Mouse (Mus musculus): ENCODE data around the gene Map2k3.

The Map2k3 gene

GRCm38 (mm10) chr11:60955621-60956383 lies 24.0 kb downstream of the Map2k3 start:
- no peak for DNase-seq (ENCODE audit: low read depth)

DNA sequence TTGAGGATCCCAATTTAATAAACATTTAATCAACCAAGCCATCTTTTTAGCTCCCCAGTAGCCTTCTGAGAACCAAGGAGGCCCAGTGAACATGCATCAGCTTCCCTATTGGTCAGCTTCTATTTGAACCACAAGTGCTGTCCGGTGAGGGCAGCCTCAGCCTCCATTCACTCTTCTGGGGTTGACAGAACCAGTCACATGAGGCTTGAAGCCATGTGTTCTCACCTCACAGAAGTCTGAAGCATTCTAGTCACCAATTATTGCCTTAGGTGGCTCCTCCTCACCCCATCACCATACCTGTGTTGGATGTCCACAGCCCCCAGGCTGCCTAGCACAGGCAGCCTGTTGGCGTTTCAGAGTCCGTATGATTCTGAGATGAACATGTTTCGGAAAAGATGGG lies 27.1 kb downstream of the Map2k3 start:
- no peak for DNase-seq (ENCODE audit: low read depth)

DNA sequence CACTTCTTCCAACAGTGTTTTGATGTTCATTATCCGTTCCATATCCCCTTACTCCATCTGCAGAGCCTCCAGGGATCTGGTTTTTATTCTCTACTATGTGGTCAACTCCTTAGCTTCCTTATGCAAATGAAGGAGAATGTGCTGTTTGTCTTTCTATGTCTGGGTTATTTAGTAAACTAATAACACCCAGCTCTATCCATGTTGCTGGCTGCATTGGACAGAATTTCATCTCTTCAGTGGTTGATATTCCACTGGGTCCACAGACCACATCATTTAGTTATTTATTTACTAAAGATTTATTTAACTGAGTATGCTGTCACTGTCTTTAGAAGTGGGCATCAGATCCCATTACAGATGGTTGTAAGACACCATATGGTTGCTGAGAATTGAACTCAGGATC lies 29.3 kb downstream of the Map2k3 start:
- DNase-seq (ENCODE audit: low read depth) = no peak

- DNase-seq (ENCODE audit: low read depth) = no peak
Measured at GRCm38 (mm10) chr11:60962709-60963108, 30.9 kb downstream of the Map2k3 start.

GRCm38 (mm10) chr11:60966974-60967373 lies 35.1 kb downstream of the Map2k3 start:
- no peak for DNase-seq (ENCODE audit: low read depth)

DNA sequence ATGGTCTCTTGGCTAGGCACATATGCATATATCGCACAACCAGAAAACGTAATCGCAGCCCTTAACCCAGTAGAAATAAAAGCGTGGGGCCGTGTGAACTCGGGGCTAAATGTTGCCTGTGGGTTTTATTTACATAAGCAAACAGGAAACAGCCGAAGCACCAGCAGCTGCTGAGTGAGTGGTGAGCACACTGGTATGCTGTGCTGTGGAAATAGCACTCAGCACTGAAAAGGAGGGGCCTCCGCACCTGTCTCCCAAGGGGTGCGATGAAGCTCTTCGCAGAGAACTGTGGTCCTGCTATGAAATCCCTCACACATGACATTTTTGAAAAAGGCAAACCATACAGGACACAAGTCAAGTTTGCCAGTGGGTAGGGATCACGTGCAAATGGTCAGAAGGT lies 43.3 kb downstream of the Map2k3 start:
- no peak for DNase-seq (ENCODE audit: low read depth)

DNA sequence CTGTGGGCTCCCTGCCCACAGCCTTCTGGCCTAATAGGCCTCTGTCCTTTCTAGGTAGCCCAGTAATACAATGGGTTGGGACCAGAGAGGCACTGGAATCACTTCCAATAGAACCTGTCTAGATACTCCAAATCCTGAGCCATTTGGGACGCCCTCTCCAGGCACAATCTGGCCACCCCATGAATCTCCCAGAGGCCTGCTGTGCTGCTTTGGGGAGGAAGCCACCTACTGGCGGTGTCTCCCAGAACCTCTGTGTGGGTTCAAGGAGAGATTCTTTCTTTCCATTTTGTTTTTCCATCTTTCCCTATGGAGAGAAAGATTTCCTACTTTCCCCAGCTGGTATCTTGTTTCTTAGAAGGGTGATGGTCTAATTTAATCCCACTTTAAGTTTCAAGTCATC lies 44.4 kb downstream of the Map2k3 start:
- DNase-seq (ENCODE audit: low read depth) = no peak

- DNase-seq (ENCODE audit: low read depth) = no peak
Measured at GRCm38 (mm10) chr11:60976742-60977141, 44.9 kb downstream of the Map2k3 start.

GRCm38 (mm10) chr11:60977153-60977552 lies 45.3 kb downstream of the Map2k3 start:
- DNase-seq (ENCODE audit: low read depth) = no peak

DNA sequence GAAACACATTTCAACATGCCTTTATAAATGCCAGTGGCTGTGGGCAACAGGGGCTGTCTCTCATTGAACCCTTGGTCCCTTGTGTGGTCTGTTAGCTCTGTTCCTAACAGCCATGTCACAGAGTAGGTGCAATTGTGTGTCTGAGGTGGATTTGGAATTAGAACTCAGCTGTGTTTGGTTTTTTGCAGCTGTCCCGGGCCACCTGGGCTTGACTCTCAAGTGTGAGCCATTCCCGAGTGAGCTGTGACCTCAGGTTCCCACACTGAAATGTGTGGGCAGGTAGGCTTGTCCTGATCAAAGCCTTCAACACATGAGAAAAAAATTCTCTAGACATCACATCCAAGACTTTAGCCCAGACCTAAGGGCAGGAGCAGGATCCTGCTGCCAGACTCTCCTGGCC lies 46.8 kb downstream of the Map2k3 start:
- DNase-seq (ENCODE audit: low read depth) = no peak

- no peak for DNase-seq (ENCODE audit: low read depth)
Measured at GRCm38 (mm10) chr11:60979788-60980187, 48.0 kb downstream of the Map2k3 start.

DNA sequence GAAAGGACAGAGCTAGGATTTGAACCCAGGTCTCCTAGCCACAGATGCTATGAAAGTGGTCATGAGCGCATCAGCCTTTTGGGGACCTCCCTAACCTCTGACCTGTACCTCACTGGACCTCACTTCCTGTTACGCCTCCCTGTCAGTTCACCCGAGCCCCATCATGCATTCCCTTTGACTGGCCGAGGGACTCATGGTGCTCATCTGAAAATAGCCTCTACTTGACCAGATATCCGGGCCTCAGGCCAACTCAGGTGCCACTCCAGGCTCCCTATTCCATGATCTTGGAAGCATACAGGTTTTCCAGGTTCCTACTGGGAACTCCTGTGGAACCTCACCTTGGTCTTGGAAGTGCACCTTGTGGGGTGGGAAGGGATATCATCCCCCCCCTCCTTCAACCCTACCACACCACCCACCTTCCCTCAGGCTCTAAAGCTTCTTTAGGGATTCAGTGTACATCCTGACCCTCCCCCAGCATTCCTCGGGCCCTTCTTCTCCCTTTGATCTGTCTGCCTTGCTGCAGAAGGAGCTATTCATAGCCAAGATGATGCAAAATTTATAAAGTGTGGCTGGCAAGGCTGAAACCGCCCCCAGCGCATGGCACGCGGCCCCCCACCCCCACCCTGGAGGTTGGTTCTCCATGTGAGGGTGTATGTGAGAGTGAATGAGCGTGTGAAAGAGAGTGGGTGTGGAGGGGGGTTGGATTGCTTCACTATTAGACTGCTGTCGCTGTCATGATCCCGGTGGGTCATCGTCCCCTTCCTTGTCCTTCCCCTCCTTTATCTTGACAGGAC lies 50.1 kb downstream of the Map2k3 start:
- no peak for DNase-seq (ENCODE audit: low read depth)

GRCm38 (mm10) chr11:60984912-60985558 lies 53.2 kb downstream of the Map2k3 start:
- DNase-seq (ENCODE audit: low read depth) = no peak

DNA sequence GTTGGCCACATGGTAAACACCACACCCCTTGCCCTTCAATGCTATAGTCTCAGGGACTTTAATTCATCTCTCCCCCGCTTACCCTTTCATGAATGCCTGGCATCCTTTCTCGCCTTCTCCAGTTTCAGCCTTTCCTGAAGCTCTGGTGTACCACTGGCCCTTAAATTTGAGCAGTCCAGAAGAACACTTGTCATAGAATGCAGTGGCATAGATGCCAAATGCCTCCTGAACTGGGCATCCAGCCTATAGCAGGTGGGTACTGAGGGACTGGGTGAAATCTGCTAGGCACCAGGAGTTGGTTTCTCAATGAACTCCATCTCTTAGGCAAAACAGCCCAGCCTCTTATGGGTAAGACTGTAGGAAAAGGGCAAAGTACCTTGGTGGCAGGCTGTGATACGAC lies 58.6 kb downstream of the Map2k3 start:
- no peak for DNase-seq (ENCODE audit: low read depth)

All from c-Kit-positive CD71-positive TER-119-negative erythroid progenitor cells, embryonic 14.5 days (primary cell).